Mouse (Mus musculus): ENCODE measurements around the gene Wipf3. TPM values are rescaled to one million over a fixed set of nuclear protein-coding genes. Genes with fewer than 3 reads are reported as not detected.
A peak's percentile ranks its signal among the peaks of the same experiment; 100 is the strongest.

Wipf3 gene
- total and polyA plus RNA-seq, 3 experiments, result 0.64 to 1.3 (median 1.2) TPM

DNA sequence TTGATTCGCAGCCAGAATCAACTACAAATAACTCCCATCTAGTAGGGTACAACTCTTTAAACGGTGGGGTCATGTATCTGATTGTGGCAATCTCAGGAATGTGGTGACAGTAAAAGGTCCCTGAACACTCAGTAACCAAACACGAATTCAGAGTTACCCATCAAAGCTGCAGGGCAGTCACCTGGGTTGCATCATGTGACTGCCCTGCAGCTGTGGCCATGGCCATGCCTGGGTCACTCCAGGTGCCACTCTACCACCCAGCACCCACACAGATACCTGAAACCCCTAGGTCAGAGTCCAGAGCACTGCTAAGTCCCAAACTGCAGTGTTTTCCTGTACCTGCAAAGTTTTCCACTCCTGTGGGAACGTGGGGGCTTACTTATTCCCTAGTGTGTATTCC lies 9.1 kb downstream of the Wipf3 start:
- Histone ChIP-seq H3K4me3 (replicated peaks in 1 of 3; ENCODE audit: low read depth in 2 of 3, low read length in 2 of 3, poor library complexity in 1 of 3) (no peak overlapping the region), H3K4me1 (ENCODE audit: control insufficient read depth in 1 of 2, insufficient read depth in 2 of 2) (peaks cover 11 to 49% of the 10 kb centered on the region in 2 experiments; a peak in 3 of 4 replicates), H3K4me2 (ENCODE audit: insufficient read depth, low read depth, poor library complexity, severe bottlenecking) (no peak overlapping the region), H3K9me3 (replicated peaks; ENCODE audit: low read length) (no peaks in the 10 kb centered on the region), H3K27ac (ENCODE audit: insufficient read depth, low read depth) (no peak overlapping the region), H3K27me3 (replicated peaks) (no peaks in the 10 kb centered on the region), H3K79me2 (replicated peaks; ENCODE audit: control insufficient read depth, extremely low read depth, insufficient read depth, poor library complexity, severe bottlenecking) (no peaks in the 10 kb centered on the region), H3K36me3 (replicated peaks in 1 of 2; ENCODE audit: control insufficient read depth in 1 of 2, insufficient read depth in 1 of 2, low read length in 1 of 2) (no peaks in the 10 kb centered on the region), H3K9ac (ENCODE audit: insufficient read depth, low read depth) (no peak overlapping the region)
- dilution Hi-C loops (cut with MboI; ENCODE audit: extremely low pct_ligation_motif_present, extremely low pct_unique_long_range_greater_than_20kb, low sequenced_read_pairs) (no loop called here), in situ Hi-C loops (cut with MboI; ENCODE audit: low pct_ligation_motif_present, low pct_unique_long_range_greater_than_20kb, low sequenced_read_pairs) (no loop called here)
- DNase-seq (ENCODE audit: extremely low read depth), result no peak
- TF ChIP-seq USF1 (IDR thresholded peaks at IDR 0.05; ENCODE audit: low read depth, low read length), result peak; percentile 40
- TF ChIP-seq CTCF (conservative IDR thresholded peaks at IDR 0.05 in 1 of 2, IDR thresholded peaks at IDR 0.05 in 1 of 2; ENCODE audit: low read depth in 2 of 2, low read length in 2 of 2), result no peak
- TF ChIP-seq ZKSCAN1 (IDR thresholded peaks at IDR 0.05; ENCODE audit: borderline replicate concordance, low read depth, low read length), result no peak
- no peak for TF ChIP-seq ELF1 (IDR thresholded peaks at IDR 0.05; ENCODE audit: low read depth, low read length)
- peak; percentile 42; the same call in 1 of the 2 replicates for TF ChIP-seq TCF12 (IDR thresholded peaks at IDR 0.05; ENCODE audit: low read depth, low read length)
- no peak for TF ChIP-seq CHD1 (IDR thresholded peaks at IDR 0.05; ENCODE audit: low read depth, low read length)
- TF ChIP-seq ETS1 (conservative IDR thresholded peaks at IDR 0.05; ENCODE audit: low read depth, low read length), result no peak
- no peak for TF ChIP-seq SIN3A (IDR thresholded peaks at IDR 0.05; ENCODE audit: low read length)

DNA sequence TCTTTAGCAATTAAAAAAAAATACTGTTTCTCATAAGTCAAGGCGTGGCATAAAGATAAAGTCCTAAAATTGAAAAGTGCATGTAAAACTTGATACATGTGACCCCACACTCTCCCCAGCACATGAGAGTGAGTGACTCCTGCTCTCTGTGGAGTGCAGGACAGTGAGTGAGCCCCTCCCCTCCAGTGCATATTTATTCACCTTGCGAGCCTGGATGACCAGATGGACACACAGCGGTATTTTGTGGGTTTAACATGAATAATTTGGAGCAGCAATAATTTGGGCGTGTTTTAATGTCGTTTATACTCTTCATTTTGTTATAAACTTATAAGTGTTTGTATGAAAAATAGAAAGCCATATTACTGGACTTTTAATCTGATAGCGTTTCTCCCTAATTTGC lies 11.3 kb downstream of the Wipf3 start:
- Histone ChIP-seq H3K4me2 (ENCODE audit: insufficient read depth, low read depth, poor library complexity, severe bottlenecking) (no peak overlapping the region), H3K9ac (ENCODE audit: insufficient read depth, low read depth) (no peak overlapping the region), H3K9me3 (replicated peaks; ENCODE audit: low read length) (no peaks in the 10 kb centered on the region), H3K79me2 (replicated peaks; ENCODE audit: control insufficient read depth, extremely low read depth, insufficient read depth, poor library complexity, severe bottlenecking) (no peaks in the 10 kb centered on the region), H3K27ac (ENCODE audit: insufficient read depth, low read depth) (no peak overlapping the region), H3K4me1 (ENCODE audit: control insufficient read depth in 1 of 2, insufficient read depth in 2 of 2) (peaks cover 9 to 30% of the 10 kb centered on the region in 2 experiments; a peak in 3 of 4 replicates), H3K36me3 (replicated peaks in 1 of 2; ENCODE audit: control insufficient read depth in 1 of 2, insufficient read depth in 1 of 2, low read length in 1 of 2) (no peaks in the 10 kb centered on the region), H3K27me3 (replicated peaks) (no peaks in the 10 kb centered on the region), H3K4me3 (replicated peaks in 1 of 3; ENCODE audit: low read depth in 2 of 3, low read length in 2 of 3, poor library complexity in 1 of 3) (no peak overlapping the region)
- DNase-seq (ENCODE audit: extremely low read depth), result no peak
- TF ChIP-seq ETS1 (conservative IDR thresholded peaks at IDR 0.05; ENCODE audit: low read depth, low read length) (no peak), EP300 (IDR thresholded peaks at IDR 0.05; ENCODE audit: low read length) (no peak), SMC3 (IDR thresholded peaks at IDR 0.05; ENCODE audit: low read depth, low read length) (no peak), UBTF (IDR thresholded peaks at IDR 0.05; ENCODE audit: low read depth, low read length) (no peak), CHD2 (IDR thresholded peaks at IDR 0.05; ENCODE audit: low read length) (no peak), USF2 (conservative IDR thresholded peaks at IDR 0.05; ENCODE audit: low read depth, low read length) (no peak), RAD21 (IDR thresholded peaks at IDR 0.05; ENCODE audit: low read depth, low read length) (no peak), POLR2AphosphoS2 (IDR thresholded peaks at IDR 0.05; ENCODE audit: low read depth, low read length) (no peak), ZC3H11A (IDR thresholded peaks at IDR 0.05; ENCODE audit: low read depth, low read length) (no peak), JUND (conservative IDR thresholded peaks at IDR 0.05; ENCODE audit: low read depth, low read length) (no peak), ZNF384 (IDR thresholded peaks at IDR 0.05; ENCODE audit: low read depth, low read length) (no peak), HCFC1 (IDR thresholded peaks at IDR 0.05; ENCODE audit: low read depth, low read length) (no peak), USF1 (IDR thresholded peaks at IDR 0.05; ENCODE audit: low read depth, low read length) (no peak), KAT2A (IDR thresholded peaks at IDR 0.05; ENCODE audit: insufficient replicate concordance, low read length) (no peak), NRF1 (IDR thresholded peaks at IDR 0.05; ENCODE audit: low read depth, low read length) (no peak), MEF2A (IDR thresholded peaks at IDR 0.05; ENCODE audit: borderline replicate concordance, low read depth, low read length) (no peak), PAX5 (IDR thresholded peaks at IDR 0.05; ENCODE audit: low read length) (no peak), E2F4 (IDR thresholded peaks at IDR 0.05; ENCODE audit: insufficient replicate concordance, low read depth, low read length) (no peak), MAZ (IDR thresholded peaks at IDR 0.05; ENCODE audit: low read depth, low read length) (no peak)
- in situ Hi-C loops (cut with MboI; ENCODE audit: low pct_ligation_motif_present, low pct_unique_long_range_greater_than_20kb, low sequenced_read_pairs) (loop anchor here (10.0 kb wide), 1 partner anchor 46 kb away; no protein-coding TSS in a partner anchor), dilution Hi-C loops (cut with MboI; ENCODE audit: extremely low pct_ligation_motif_present, extremely low pct_unique_long_range_greater_than_20kb, low sequenced_read_pairs) (no loop called here)
